Mouse (Mus musculus): ENCODE results near the gene Pin1rt1.

- TF ChIP-seq CTCF (IDR thresholded peaks at IDR 0.05; ENCODE audit: control insufficient read depth, insufficient read depth, low read length) (no peak), POLR2A (IDR thresholded peaks at IDR 0.05; ENCODE audit: borderline replicate concordance, control insufficient read depth, low read depth, low read length) (no peak)
Observed at GRCm38 (mm10) chr2:104764018-104764417, 47.8 kb upstream of the Pin1rt1 start.
